Comparison of ENCODE assay signal across 29 mouse cellular contexts in genomic region chr15:88982534-88983079, GRCm38 (mm10). TPM values are rescaled to one million over a fixed set of nuclear protein-coding genes. Genes with fewer than 3 reads are reported as not detected.
DNase-seq lines count a peak whose midpoint lies in the region; ATAC-seq and TF ChIP-seq lines count a peak whose summit lies in the region.
"Had no signal": no experiment of that assay in that cellular context is flagged by ENCODE, and none has a peak within 500 bp of the region (broad histone marks: within the 10 kb centered on the region; RNA-seq: fewer than 3 reads in every experiment).

Mov10l1 (plus strand) TSS chr15:88982909.

- no peaks in the 10 kb centered on the region; the same call in 1 of the 2 replicates for H3K9me3 ChIP-seq in forebrain, embryonic 10.5 days
- no peaks in the 10 kb centered on the region for H3K9me3 ChIP-seq in forebrain, embryonic 11.5 days (ENCODE audit: control insufficient read depth, low read length)
- H3K9me3 ChIP-seq in heart, embryonic 11.5 days (replicated peaks; ENCODE audit: control insufficient read depth, low read length), result no peaks in the 10 kb centered on the region
- H3K9me3 ChIP-seq: kidney, embryonic 15.5 days; limb, embryonic 10.5 days had no signal

- DNase-seq in forebrain, embryonic 10.5 days (ENCODE audit: extremely low spot score, low spot score), result no peak
- no peak for DNase-seq in forebrain, embryonic 11.5 days (ENCODE audit: low spot score)
- DNase-seq in heart, postnatal 10 days, result no peak
- DNase-seq in testis, postnatal 10 days (ENCODE audit: low spot score), result peak; percentile 77
- no peak for DNase-seq in cerebellum, postnatal 10 days
- no peak for DNase-seq in cerebellum, postnatal 36 days
- no peak for DNase-seq in lung, adult 2 months
- DNase-seq: adrenal gland, postnatal 14 days; cerebellum, postnatal 14 days; embryo, embryonic 11 days; kidney, postnatal 4 days; liver, postnatal 0 days; lung, postnatal 14 days; retina, postnatal 1 day; right cerebral cortex, postnatal 4 days had no signal

- no peak within 1 kb of the TSS for H3K4me2 ChIP-seq in forebrain, embryonic 11.5 days (ENCODE audit: low read depth, low read length, severe bottlenecking)
- no peak within 1 kb of the TSS for H3K4me2 ChIP-seq in heart, embryonic 11.5 days
- H3K4me2 ChIP-seq: kidney, embryonic 15.5 days had no signal

- peak within 1 kb of the TSS; percentile 26; the same call in 1 of the 2 replicates for H3K27ac ChIP-seq in forebrain, embryonic 10.5 days
- no peak within 1 kb of the TSS for H3K27ac ChIP-seq in forebrain, embryonic 11.5 days (ENCODE audit: low read depth, low read length)
- H3K27ac ChIP-seq in heart, embryonic 11.5 days (ENCODE audit: low read depth, low read length), result no peak within 1 kb of the TSS
- H3K27ac ChIP-seq: kidney, embryonic 15.5 days; limb, embryonic 10.5 days had no signal

- no peaks in the 10 kb centered on the region for H3K27me3 ChIP-seq in forebrain, embryonic 10.5 days (ENCODE audit: poor library complexity, severe bottlenecking)
- no peaks in the 10 kb centered on the region for H3K27me3 ChIP-seq in forebrain, embryonic 11.5 days (ENCODE audit: control insufficient read depth, insufficient read depth, low read length)
- no peaks in the 10 kb centered on the region for H3K27me3 ChIP-seq in heart, embryonic 11.5 days (ENCODE audit: control insufficient read depth, insufficient read depth, low read length)
- H3K27me3 ChIP-seq: kidney, embryonic 15.5 days had no signal

- peaks cover 23% of the 10 kb centered on the region for H3K4me1 ChIP-seq in forebrain, embryonic 10.5 days
- H3K4me1 ChIP-seq in forebrain, embryonic 11.5 days (replicated peaks; ENCODE audit: control insufficient read depth, insufficient read depth, low read length), result peaks cover 5% of the 10 kb centered on the region; the same call in 1 of the 2 replicates
- H3K4me1 ChIP-seq in heart, embryonic 11.5 days (ENCODE audit: control insufficient read depth, insufficient read depth, low read length), result no peaks in the 10 kb centered on the region
- no peaks in the 10 kb centered on the region for H3K4me1 ChIP-seq in lung, adult 2 months (ENCODE audit: control insufficient read depth, insufficient read depth, low read length)
- H3K4me1 ChIP-seq: kidney, embryonic 15.5 days; limb, embryonic 10.5 days had no signal

- intact Hi-C loops in heart, postnatal 10 days (cut with DNase I), result no loop called here

- H3K4me3 ChIP-seq in forebrain, embryonic 10.5 days, result no peak within 1 kb of the TSS
- H3K4me3 ChIP-seq in forebrain, embryonic 11.5 days (ENCODE audit: low read depth, low read length), result no peak within 1 kb of the TSS
- no peak within 1 kb of the TSS for H3K4me3 ChIP-seq in heart, embryonic 11.5 days (ENCODE audit: low read depth, low read length)
- no peak within 1 kb of the TSS for H3K4me3 ChIP-seq in lung, adult 2 months (replicated peaks; ENCODE audit: extremely low read depth, low read depth, low read length)
- H3K4me3 ChIP-seq: kidney, embryonic 15.5 days; limb, embryonic 10.5 days had no signal

- H3K36me3 ChIP-seq in forebrain, embryonic 10.5 days (replicated peaks), result no peaks in the 10 kb centered on the region
- H3K36me3 ChIP-seq in forebrain, embryonic 11.5 days (ENCODE audit: control insufficient read depth, insufficient read depth, low read length), result no peaks in the 10 kb centered on the region
- H3K36me3 ChIP-seq in heart, embryonic 11.5 days (ENCODE audit: control insufficient read depth, insufficient read depth, low read length), result no peaks in the 10 kb centered on the region
- H3K36me3 ChIP-seq: kidney, embryonic 15.5 days; limb, embryonic 10.5 days had no signal

- TF ChIP-seq POLR2A in lung, adult 2 months (IDR thresholded peaks at IDR 0.05; ENCODE audit: borderline replicate concordance, extremely low read depth, low read depth, low read length), result no peak

- no peak for ATAC-seq in forebrain, embryonic 11.5 days (replicated peaks; ENCODE audit: low FRiP score)
- ATAC-seq in heart, embryonic 11.5 days (replicated peaks; ENCODE audit: insufficient number of reproducible peaks, low FRiP score, low TSS enrichment), result no peak
- ATAC-seq: hindbrain, embryonic 16.5 days; intestine, embryonic 16.5 days; liver, postnatal 0 days; midbrain, embryonic 16.5 days had no signal

- no peak within 1 kb of the TSS for H3K9ac ChIP-seq in forebrain, embryonic 11.5 days (ENCODE audit: low read length)
- H3K9ac ChIP-seq in heart, embryonic 11.5 days (ENCODE audit: low read depth, low read length), result no peak within 1 kb of the TSS
- H3K9ac ChIP-seq: kidney, embryonic 15.5 days; liver, postnatal 0 days had no signal

- 95% methylated on average over 31 of the region's 31 CpGs for WGBS in forebrain, embryonic 10.5 days
- WGBS in forebrain, embryonic 11.5 days, result 95% methylated on average over 31 of the region's 31 CpGs
- WGBS in heart, embryonic 11.5 days (ENCODE audit: insufficient replicate concordance), result 88% methylated on average over 31 of the region's 31 CpGs
- 92% methylated on average over 31 of the region's 31 CpGs for WGBS in lung, adult 2 months

- TF ChIP-seq CTCF in lung, adult 2 months (IDR thresholded peaks at IDR 0.05; ENCODE audit: insufficient read depth, low read length), result no peak

RNA-seq across cellular contexts. Expression of gene Mov10l1, which starts in this region (rescaled TPM):
- polyA plus RNA-seq in forebrain, embryonic 10.5 days (2016; fragmentation: Nextera tagmentation; extraction: Ambion mirVana), result not detected in 2 replicates
- not detected in 2 replicates for polyA plus RNA-seq in forebrain, embryonic 11.5 days (2014; fragmentation: Nextera tagmentation; extraction: Ambion mirVana)
- polyA plus RNA-seq in heart, embryonic 11.5 days (2014; fragmentation: Nextera tagmentation; extraction: Ambion mirVana), result 57.6 and 78.6 TPM in 2 replicates
- 10 to 100 TPM; 80.4 to 85.6 TPM for total RNA-seq in heart, postnatal 10 days (2021)
- 0.23 and 0.43 TPM in 2 replicates for polyA plus RNA-seq in lung, adult 2 months (2012; rRNA removed)
- total RNA-seq: adrenal gland, postnatal 14 days; gastrocnemius, adult 18-20 months; layer of hippocampus, postnatal 10 days; left cerebral cortex, adult 8-10 months; liver, adult 2 months; megakaryocyte-erythroid progenitor cell, adult 5-6 weeks; neutrophil, adult 5-6 weeks had no signal
- polyA plus RNA-seq: brain, embryonic 14.5 days; intestine, embryonic 16.5 days; liver, adult 2 months; liver, postnatal 0 days; midbrain, embryonic 16.5 days; stomach, embryonic 16.5 days had no signal

Comparison
In these comparisons a context has a peak if more than half of its experiments do, and no peak if none do; other contexts are left out.
1. RNA of gene Mov10l1 (polyA plus RNA-seq): 57.6 to 78.6 TPM in heart, embryonic 11.5 days; 0.23 to 0.43 TPM in lung, adult 2 months, not detected in forebrain, embryonic 10.5 days and not detected in forebrain, embryonic 11.5 days; every median in the first group is over 10 times any median in the second.